Comparison of ENCODE assay signal across 12 mouse cellular contexts in the genomic region with DNA sequence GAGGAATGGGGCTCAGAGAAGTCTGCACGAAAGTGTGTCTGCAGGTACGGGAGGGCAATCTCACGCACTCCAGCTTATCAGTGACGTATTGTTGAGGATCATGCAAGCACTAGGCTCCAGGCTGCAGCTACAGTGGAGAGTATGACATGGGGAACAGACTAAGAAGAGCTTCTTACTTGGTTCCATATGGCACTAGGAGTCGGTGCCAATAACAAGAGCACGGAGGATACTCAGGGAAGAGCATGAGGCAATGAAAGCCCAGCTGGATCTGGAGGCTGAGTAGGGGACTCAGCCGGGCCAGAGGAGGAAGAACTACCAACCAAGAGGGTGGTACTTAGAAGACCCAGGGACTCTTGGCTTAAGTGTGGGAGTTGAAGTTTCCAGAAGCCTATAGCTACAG. TPM values are rescaled to one million over a fixed set of nuclear protein-coding genes. Genes with fewer than 3 reads are reported as not detected.
DNase-seq lines count a peak whose midpoint lies in the region; ATAC-seq and TF ChIP-seq lines count a peak whose summit lies in the region.
"Had no signal": no experiment of that assay in that cellular context is flagged by ENCODE, and none has a peak within 500 bp of the region (broad histone marks: within the 10 kb centered on the region; RNA-seq: fewer than 3 reads in every experiment).

No protein-coding gene starts in this region.

- WGBS in embryonic facial prominence, embryonic 13.5 days, result 70% methylated on average over 7 of the region's 7 CpGs
- WGBS in embryonic facial prominence, embryonic 10.5 days, result 87% methylated on average over 7 of the region's 7 CpGs
- WGBS in midbrain, embryonic 11.5 days, result 91% methylated on average over 7 of the region's 7 CpGs
- WGBS in midbrain, postnatal 0 days, result 87% methylated on average over 7 of the region's 7 CpGs
- 47% methylated on average over 7 of the region's 7 CpGs for WGBS in small intestine, adult 2 months

- no peak for DNase-seq in embryonic facial prominence, embryonic 10.5 days (ENCODE audit: low spot score)
- DNase-seq in layer of hippocampus, adult 11-12 months (ENCODE audit: low spot score), result peak; percentile 41
- no peak for DNase-seq in layer of hippocampus, postnatal 14 days (ENCODE audit: low spot score in 2 of 2)
- peak; percentile 21 for DNase-seq in midbrain, embryonic 11.5 days (ENCODE audit: low spot score, missing footprints)
- no peak for DNase-seq in midbrain, postnatal 0 days (ENCODE audit: low spot score)
- DNase-seq in kidney, postnatal 36 days, result no peak
- DNase-seq: midbrain, embryonic 14.5 days had no signal

- no peaks in the 10 kb centered on the region for H3K36me3 ChIP-seq in embryonic facial prominence, embryonic 13.5 days
- H3K36me3 ChIP-seq in embryonic facial prominence, embryonic 10.5 days (replicated peaks), result no peaks in the 10 kb centered on the region
- H3K36me3 ChIP-seq in midbrain, embryonic 11.5 days (ENCODE audit: control insufficient read depth, insufficient read depth, low read length), result no peaks in the 10 kb centered on the region
- no peaks in the 10 kb centered on the region for H3K36me3 ChIP-seq in midbrain, postnatal 0 days (ENCODE audit: insufficient read depth, low read length)
- no peaks in the 10 kb centered on the region for H3K36me3 ChIP-seq in small intestine, adult 2 months (ENCODE audit: control insufficient read depth, insufficient read depth, low read length)
- H3K36me3 ChIP-seq: forebrain, embryonic 12.5 days; heart, embryonic 12.5 days; hindbrain, embryonic 15.5 days had no signal

- no peak for TF ChIP-seq CTCF in midbrain, postnatal 0 days (IDR thresholded peaks at IDR 0.05)
- TF ChIP-seq CTCF in small intestine, adult 2 months (IDR thresholded peaks at IDR 0.05; ENCODE audit: extremely low read depth, insufficient read length, insufficient replicate concordance, low read depth, low read length), result no peak

- no peak overlapping the region for H3K4me2 ChIP-seq in embryonic facial prominence, embryonic 13.5 days
- H3K4me2 ChIP-seq in midbrain, embryonic 11.5 days, result no peak overlapping the region
- H3K4me2 ChIP-seq in midbrain, postnatal 0 days (ENCODE audit: low read depth, low read length, poor library complexity, severe bottlenecking), result no peak overlapping the region
- H3K4me2 ChIP-seq: forebrain, embryonic 12.5 days; heart, embryonic 12.5 days; hindbrain, embryonic 15.5 days had no signal

- H3K4me1 ChIP-seq in embryonic facial prominence, embryonic 13.5 days, result peaks cover 34% of the 10 kb centered on the region
- peaks cover 45% of the 10 kb centered on the region for H3K4me1 ChIP-seq in embryonic facial prominence, embryonic 10.5 days
- peaks cover 10% of the 10 kb centered on the region for H3K4me1 ChIP-seq in midbrain, embryonic 11.5 days (ENCODE audit: control insufficient read depth, insufficient read depth, low read length)
- H3K4me1 ChIP-seq in midbrain, postnatal 0 days (ENCODE audit: insufficient read depth, low read length), result no peaks in the 10 kb centered on the region
- peaks cover 59% of the 10 kb centered on the region for H3K4me1 ChIP-seq in small intestine, adult 2 months (ENCODE audit: control insufficient read depth, insufficient read depth, insufficient read length, low read length)

- H3K4me3 ChIP-seq in embryonic facial prominence, embryonic 13.5 days, result no peak overlapping the region
- H3K4me3 ChIP-seq in embryonic facial prominence, embryonic 10.5 days, result no peak overlapping the region
- no peak overlapping the region for H3K4me3 ChIP-seq in midbrain, embryonic 11.5 days (ENCODE audit: low read depth, low read length)
- no peak overlapping the region for H3K4me3 ChIP-seq in midbrain, postnatal 0 days (ENCODE audit: low read depth, low read length)
- no peak overlapping the region for H3K4me3 ChIP-seq in small intestine, adult 2 months (ENCODE audit: low read depth, low read length)
- H3K4me3 ChIP-seq: forebrain, embryonic 12.5 days; heart, embryonic 12.5 days; hindbrain, embryonic 15.5 days had no signal

- H3K27ac ChIP-seq in embryonic facial prominence, embryonic 13.5 days, result 0 out of 2 replicates have a peak overlapping the region, but pooled peaks have one; percentile 11
- no peak overlapping the region for H3K27ac ChIP-seq in embryonic facial prominence, embryonic 10.5 days (replicated peaks)
- H3K27ac ChIP-seq in midbrain, embryonic 11.5 days (ENCODE audit: low read depth, low read length), result no peak overlapping the region
- H3K27ac ChIP-seq in midbrain, postnatal 0 days (ENCODE audit: low read depth, low read length), result no peak overlapping the region
- H3K27ac ChIP-seq in small intestine, adult 2 months (ENCODE audit: insufficient read depth, low read depth, low read length), result peak overlapping the region; percentile 94
- H3K27ac ChIP-seq: forebrain, embryonic 12.5 days; hindbrain, embryonic 15.5 days had no signal

- H3K9ac ChIP-seq in embryonic facial prominence, embryonic 13.5 days, result no peak overlapping the region
- H3K9ac ChIP-seq in midbrain, embryonic 11.5 days (ENCODE audit: low read length), result no peak overlapping the region
- H3K9ac ChIP-seq in midbrain, postnatal 0 days (replicated peaks; ENCODE audit: low read length, poor library complexity, severe bottlenecking), result no peak overlapping the region
- H3K9ac ChIP-seq: forebrain, embryonic 12.5 days; heart, embryonic 12.5 days; hindbrain, embryonic 15.5 days had no signal

- TF ChIP-seq POLR2A in small intestine, adult 2 months (IDR thresholded peaks at IDR 0.05; ENCODE audit: low read depth, low read length), result no peak

- no peaks in the 10 kb centered on the region for H3K9me3 ChIP-seq in embryonic facial prominence, embryonic 13.5 days
- H3K9me3 ChIP-seq in embryonic facial prominence, embryonic 10.5 days, result no peaks in the 10 kb centered on the region
- no peaks in the 10 kb centered on the region for H3K9me3 ChIP-seq in midbrain, embryonic 11.5 days (ENCODE audit: control insufficient read depth, low read length)
- no peaks in the 10 kb centered on the region for H3K9me3 ChIP-seq in midbrain, postnatal 0 days (ENCODE audit: low read length)
- H3K9me3 ChIP-seq: forebrain, embryonic 12.5 days; heart, embryonic 12.5 days; hindbrain, embryonic 15.5 days had no signal

- no peak for ATAC-seq in embryonic facial prominence, embryonic 13.5 days (ENCODE audit: insufficient number of reproducible peaks, insufficient read depth, low FRiP score, low TSS enrichment, low read depth)
- ATAC-seq in midbrain, embryonic 11.5 days (ENCODE audit: low FRiP score), result no peak
- no peak for ATAC-seq in midbrain, postnatal 0 days (ENCODE audit: low FRiP score)

- H3K27me3 ChIP-seq in embryonic facial prominence, embryonic 13.5 days, result no peaks in the 10 kb centered on the region
- no peaks in the 10 kb centered on the region for H3K27me3 ChIP-seq in embryonic facial prominence, embryonic 10.5 days (replicated peaks; ENCODE audit: low read depth, poor library complexity, severe bottlenecking)
- H3K27me3 ChIP-seq in midbrain, embryonic 11.5 days (ENCODE audit: control insufficient read depth, insufficient read depth, low read length), result no peaks in the 10 kb centered on the region
- no peaks in the 10 kb centered on the region for H3K27me3 ChIP-seq in midbrain, postnatal 0 days (ENCODE audit: insufficient read depth, low read length)
- H3K27me3 ChIP-seq in small intestine, adult 2 months (ENCODE audit: control insufficient read depth, insufficient read depth, low read length), result no peaks in the 10 kb centered on the region
- H3K27me3 ChIP-seq: forebrain, embryonic 12.5 days; heart, embryonic 12.5 days; hindbrain, embryonic 15.5 days had no signal

RNA-seq across cellular contexts. Expression of a gene that starts 21.1 kb away (rescaled TPM):
- 14.6 and 17.6 TPM in 2 replicates for polyA plus RNA-seq in embryonic facial prominence, embryonic 13.5 days (2015; fragmentation: Nextera tagmentation; extraction: Ambion mirVana)
- polyA plus RNA-seq in embryonic facial prominence, embryonic 10.5 days (2016; fragmentation: Nextera tagmentation; extraction: Ambion mirVana), result 12.7 and 13.1 TPM in 2 replicates
- 100 to 1,000 TPM in 1 of 2 experiments, 10 to 100 TPM in 1; 99.1 to 100 TPM for total RNA-seq in layer of hippocampus, postnatal 14 days (2021)
- polyA plus RNA-seq in midbrain, embryonic 11.5 days (2014; fragmentation: Nextera tagmentation; extraction: Ambion mirVana), result 14.4 and 14.9 TPM in 2 replicates
- 27.3 and 40.5 TPM in 2 replicates for total RNA-seq in midbrain, postnatal 0 days (2014; rRNA removed)
- polyA plus RNA-seq in midbrain, postnatal 0 days (2015; fragmentation: Nextera tagmentation; extraction: Ambion mirVana), result 9.0 and 12.7 TPM in 2 replicates
- polyA plus RNA-seq in small intestine, adult 2 months (2012; rRNA removed), result 1.1 and 3.6 TPM in 2 replicates

Comparison
In these comparisons a context has a peak if more than half of its experiments do, and no peak if none do; other contexts are left out.
1. H3K27ac ChIP-seq: peak in embryonic facial prominence, embryonic 13.5 days (single experiment) and small intestine, adult 2 months (single experiment); none in embryonic facial prominence, embryonic 10.5 days (single experiment), midbrain, embryonic 11.5 days (single experiment) and midbrain, postnatal 0 days (single experiment).
2. DNase-seq: peak in layer of hippocampus, adult 11-12 months (single experiment) and midbrain, embryonic 11.5 days (single experiment); none in embryonic facial prominence, embryonic 10.5 days (single experiment), layer of hippocampus, postnatal 14 days (0 of 2), midbrain, postnatal 0 days (single experiment) and kidney, postnatal 36 days (0 of 2).